Mouse (Mus musculus) kidney, adult 18-20 months (tissue): ENCODE results near the gene Aip.
"Not testable (repeated sequence)": the region's sequence is repeated elsewhere in the genome, so short reads cannot be mapped to it uniquely, and the experiment has no call there.

Experiments used
- DNase-seq: peaks from one replicate; pipeline ENCODE4 v3.0.0; 2021

The Aip gene

DNA sequence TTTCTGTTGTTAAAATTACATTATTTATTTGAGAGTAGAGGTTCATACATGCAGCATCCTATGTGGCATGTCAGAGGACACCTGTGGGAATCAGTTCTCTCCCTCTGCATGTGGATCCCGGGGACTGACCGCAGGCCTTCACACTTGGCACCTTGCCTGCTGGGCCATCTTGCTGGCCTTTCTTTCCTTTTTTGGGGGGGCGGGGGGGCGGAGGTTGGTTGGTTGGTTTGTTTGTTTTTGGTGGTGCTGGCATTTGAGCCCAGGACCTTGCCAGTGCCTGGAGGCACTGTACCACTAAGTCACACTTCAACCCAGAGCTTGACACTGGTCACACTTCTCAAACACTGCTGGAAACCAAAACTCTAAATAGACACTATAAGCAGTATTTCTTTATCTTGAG is 8.7 kb upstream of the Aip start:
- no peak for DNase-seq

DNA sequence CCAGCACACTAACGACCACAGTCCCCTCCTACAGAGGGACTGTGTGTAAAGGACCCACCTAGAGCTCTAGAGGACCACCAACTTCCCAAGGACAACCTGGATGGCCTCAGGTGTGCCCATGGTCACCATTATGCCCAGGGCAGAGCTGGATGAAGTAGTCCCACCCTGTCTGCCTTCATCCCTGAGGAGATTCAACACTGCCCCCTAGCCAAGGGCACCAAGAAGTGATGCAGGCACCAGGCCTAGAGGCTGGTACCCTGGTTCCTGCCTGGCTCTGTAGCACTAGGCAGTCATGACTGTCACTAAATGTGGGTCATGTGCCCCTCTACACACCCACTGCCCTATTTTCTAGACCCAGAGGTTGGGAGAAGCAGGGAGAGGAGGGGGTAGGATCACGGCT is 6.1 kb upstream of the Aip start:
- no peak for DNase-seq

DNA sequence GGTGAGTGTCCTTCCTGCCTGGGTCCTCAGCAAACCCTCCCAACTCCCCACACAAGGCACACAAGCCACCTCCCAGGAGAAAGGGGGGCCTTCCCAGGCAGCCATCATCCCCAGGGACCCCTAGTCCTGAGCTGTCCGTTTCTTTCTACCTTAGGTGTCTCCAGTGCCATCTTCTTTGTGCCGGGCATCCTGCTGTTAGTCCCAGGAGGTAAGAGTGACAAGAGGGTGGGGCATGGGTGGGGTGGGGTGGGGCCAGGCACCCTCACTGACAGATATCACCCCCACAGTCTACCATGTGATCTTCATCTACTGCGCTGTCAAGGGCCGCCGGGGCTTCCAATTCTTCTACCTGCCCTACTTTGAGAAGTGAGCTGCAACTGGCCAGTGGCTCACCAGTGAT is 5.4 kb upstream of the Aip start:
- no peak for DNase-seq

DNA sequence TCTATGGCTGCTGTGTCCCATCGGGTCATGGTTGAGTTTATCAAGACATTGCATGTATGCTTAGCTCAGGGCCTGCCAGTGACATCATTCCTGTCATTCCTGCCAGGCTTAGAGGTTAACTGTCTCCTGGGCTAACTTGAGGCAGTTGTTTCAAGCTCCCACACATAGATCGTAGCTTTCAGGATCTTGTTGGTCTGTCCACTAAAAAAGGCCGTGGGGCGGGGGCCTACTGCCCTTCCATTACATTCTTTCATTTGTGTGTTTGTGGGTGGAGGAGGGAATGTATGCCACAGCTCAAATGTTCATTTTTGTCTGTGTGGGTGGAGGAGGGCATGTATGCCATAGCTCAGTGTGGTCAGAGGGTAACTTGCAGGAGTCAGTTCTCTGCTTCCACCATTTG is 4.4 kb upstream of the Aip start:
- no peak for DNase-seq

DNA sequence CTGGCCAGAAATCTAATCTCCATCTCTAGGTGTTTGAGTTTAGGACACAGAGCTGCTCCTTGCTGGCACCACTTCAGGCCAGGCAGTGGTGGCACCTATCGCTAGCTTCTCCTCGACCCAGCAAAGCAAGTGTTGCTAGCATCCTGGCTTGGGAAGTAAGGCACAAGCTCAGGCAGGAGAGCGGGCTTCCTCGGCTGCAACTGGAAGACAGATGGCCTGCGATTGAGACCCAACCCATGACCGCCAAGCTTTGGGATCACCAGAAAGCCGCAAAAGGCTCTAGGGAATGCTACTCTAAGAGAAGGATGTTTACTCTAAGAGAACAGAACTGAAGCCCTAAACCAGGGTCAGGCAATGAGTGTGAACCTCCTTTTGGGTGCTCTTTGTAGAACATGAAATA is 3.8 kb upstream of the Aip start:
- DNase-seq: no peak

DNA sequence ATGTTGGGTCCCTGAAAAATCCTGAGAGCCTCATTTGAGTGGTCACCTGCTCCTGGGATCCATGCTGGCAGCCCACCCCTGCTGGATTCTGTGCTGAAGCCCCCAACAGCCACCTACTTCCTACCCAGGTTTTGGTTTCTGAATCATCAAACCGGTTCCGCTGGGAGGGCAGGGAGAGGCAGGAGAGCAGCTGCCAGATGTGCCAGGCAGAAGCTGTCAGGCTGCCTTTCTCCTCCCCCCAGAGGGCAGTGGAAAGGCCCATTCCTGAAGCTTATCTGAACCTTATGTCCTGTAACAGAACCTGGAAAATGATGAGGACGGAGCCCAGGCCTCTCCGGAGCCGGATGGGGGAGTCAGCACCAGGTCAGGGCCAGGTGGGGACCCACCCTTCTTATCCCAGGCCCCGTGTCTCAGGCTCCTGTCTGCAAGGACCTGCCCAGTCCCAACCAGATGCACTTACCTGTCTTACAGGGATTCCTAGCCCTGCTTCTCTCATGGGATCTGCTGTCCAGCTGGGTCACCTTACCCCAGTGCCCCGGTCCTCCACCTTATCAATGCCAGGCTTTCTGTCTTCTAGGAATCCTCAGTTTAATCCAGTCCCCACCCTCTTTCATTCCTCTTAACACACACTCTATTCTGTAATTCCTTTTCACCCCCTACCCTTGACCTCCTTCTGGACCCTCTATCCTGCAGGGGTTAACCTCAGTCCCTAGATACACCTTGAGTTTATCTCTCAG is 1.3 kb upstream of the Aip start:
- peak; percentile 20 for DNase-seq

DNA sequence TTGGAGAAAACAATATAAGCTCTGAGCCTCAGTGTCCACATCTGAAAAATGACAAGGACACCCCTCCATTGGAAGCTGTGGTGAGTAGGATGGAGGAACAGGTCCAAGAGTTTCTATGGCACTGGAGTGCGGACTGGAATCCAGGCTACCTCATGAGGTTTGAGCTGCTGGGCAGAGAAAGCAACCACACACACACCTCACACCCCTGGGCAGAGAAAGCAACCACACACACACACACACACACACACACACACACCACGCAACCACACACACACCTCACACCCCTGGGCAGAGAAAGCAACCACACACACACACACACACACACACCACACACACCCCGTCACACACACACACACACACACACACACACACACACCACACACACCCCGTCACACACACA is 390 bp downstream of the Aip start:
- not testable (repeated sequence) for DNase-seq

DNA sequence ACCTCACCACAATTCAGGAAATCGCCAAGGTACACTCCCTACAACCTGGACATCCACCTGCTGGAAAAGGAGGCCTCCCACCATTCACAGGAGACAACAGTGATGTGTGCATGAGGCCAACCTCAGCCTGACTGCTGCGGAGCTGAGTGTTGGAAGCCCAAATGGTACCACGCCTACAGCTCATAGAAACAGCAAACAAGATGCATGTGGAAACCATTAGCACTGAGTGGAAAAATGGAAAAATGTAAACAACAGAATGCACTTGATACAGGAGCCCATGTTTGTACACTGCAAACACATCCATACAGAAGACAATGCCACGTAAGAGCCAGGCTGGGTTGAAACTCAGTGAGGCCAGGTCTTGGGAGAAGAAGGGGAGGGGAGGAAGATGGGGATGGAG is 1.2 kb downstream of the Aip start:
- DNase-seq: no peak

DNA sequence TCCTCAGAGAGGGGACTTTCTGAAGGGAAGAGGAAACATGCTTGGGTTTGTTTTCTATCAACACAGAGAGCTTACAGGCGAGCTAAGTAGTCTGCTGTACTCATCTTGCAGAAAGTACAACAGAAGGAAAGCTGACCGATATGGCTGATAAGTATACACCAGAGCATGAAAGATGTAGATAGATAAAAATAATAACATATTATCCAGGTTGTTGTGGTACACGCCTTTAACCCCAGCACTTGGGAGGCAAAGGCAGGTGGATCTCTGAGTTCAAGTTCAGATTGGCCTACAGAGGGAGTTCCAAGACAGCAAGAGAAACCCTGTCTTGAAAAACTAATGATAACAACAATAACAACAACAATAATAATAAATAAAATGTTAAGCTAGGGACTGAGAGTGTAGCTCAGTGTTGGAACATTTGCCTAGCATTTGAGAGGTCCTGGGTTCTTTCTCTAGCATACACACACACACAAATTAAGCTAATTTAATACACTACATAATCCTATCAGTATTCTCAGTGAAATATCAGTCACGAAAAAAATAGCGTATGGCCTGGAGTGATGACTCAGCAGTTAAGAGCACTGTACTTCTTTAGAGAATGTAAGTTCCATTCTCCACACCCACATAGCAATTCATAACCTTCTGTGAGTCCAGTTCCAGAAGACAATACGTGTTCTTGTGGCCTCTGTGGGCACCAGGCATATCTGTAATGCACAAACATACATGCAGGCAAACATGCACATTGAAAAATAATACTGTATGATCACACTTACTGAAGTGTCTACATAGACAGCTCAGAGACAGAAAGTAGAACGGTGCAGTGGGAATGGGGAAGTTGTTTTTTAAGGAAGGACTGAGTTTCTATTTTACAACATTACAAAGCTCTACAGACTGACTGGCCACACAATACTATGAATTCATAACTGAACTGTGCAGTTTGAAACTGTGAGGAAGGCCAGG is 3.0 kb downstream of the Aip start:
- no peak for DNase-seq

DNA sequence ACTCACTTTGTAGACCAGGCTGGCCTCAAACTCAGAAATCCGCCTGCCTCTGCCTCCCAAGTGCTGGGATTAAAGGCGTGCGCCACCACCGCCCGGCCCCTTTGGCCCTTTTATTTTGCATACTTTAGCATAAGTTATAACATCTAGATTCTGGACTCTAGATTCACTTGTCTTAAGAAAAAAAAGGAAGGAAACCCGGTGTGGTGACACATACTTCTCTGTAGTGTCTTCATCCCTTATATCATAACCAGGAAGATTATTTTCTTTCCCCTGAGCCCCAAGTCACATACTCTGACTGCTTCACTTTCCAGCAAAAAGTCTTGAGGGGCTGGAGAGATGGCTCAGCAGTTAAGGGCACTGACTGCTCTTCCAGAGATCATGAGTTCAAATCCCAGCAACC is 3.8 kb downstream of the Aip start:
- not testable (repeated sequence) for DNase-seq

DNA sequence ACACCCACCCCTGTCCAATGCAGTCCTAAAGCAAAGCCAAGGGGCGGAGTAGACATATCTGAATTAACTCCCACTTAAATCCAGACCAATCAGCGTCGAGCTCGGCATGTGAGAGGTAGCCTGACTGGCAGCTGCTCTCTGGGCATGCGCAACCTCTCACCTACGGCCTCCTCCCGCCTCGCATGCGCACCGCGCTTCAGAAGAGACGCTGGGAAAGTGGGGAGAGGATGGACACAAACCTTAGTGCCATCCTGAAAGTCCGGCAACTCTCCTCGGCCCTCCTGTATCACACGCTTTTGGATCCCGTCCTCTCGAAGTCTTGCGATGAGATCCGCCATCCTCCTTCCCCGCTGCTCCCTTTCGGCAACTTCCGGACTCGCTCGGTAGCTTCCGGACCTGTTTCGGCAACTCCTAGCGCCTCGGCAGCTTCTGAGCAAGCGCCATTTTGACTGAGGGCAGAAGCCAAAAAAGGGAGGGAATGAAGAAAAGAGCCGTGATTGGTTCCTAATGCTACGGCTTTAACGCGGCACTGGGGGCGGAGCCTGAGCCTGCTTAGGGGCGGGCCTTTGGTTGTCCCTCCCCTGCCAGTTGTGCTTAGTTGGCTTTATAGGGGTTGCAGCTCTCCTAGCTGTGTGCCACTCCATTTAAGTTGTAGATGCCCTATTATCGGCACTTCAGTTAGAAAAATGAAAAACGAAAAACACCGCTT is 4.4 kb downstream of the Aip start:
- DNase-seq: peak; percentile 99

DNA sequence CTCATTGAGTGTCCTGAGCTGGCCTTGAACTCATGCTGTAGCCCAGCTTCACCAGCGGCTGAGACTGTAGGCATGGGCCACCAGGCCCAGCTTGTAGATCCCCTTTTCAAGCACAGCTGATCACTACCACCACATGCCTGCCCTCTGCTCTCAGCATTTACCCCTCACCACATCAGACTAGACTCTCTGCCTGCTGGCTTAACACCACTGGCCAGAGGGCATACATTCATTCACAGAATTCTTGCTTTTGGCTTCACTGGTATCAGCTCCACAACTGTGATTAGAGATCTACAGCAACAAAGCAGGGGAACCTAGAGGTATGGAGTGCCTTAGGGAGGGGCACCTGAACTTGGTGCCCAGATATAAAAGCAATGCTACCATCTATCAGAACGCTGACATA is 5.2 kb downstream of the Aip start:
- DNase-seq: no peak

DNA sequence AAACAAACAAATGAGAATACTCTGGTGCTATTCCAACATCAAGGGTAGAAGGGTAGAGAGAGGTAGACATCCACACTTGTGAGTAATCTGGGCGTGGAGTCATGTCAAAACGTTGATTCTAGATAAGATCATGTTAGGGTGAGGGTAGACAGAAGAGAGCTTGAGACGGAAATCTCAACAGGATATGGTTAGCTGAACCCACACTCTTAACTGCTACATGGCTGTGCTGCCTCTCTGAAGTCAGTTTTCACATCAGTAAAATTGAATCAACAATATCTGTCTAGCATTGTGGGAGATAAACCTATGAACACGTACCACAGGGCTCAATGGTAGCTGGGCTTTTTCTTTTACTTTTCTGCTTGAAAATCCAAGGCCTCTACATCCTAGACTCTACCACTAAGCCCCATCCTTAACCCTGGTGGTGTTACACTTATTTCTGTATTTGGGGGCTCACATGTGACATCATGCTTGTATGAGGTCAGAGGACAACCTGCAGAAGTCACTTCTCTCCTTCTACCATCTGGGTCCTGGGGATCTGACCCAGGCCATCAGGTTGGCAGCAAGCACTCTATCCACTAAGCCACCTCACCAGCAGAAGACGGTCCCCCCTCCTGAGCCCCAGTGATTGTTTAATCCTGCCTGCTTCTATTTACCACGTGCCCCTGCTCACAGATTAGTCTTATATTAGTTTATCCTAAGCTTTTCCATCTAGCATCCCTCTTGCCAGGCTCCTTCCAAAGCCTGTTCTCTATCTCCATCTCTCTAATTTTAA is 5.8 kb downstream of the Aip start:
- no peak for DNase-seq

DNA sequence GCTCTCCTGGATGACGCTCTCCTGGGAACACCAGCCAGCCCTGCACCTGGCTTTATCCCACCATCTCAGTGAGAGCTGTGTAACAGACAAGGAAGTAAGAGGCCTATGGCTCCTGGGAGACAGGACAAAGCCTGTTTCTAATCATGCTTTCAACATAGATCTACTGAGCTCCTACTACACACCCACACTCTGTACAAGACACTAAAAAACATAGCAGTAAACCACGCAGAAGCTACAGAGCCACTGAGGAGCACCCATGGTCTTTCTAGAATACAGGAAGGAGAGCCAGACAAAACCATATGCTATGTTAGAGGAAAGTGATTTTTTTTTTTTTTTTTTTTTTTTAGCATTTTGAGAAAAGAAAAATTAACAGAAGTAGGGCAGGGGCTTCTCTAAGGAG is 7.3 kb downstream of the Aip start:
- DNase-seq: no peak

DNA sequence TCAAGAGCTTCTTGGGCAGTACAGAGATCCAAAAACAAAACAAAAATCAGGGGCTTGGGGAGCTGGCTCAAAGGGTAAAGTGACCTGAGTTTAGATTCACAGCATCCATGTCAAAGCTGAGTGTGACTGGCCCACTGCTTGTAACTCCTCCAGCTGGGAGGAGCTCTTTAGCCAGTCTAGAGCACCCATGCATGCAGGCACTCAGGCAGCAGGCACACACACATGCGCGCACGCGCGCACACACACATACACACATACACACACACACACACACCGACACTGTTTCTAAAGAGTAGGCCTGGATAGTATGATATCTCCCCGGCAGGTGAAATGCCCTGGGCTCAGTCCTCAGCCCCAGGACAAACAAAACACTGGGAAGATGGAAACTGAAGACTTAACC is 8.7 kb downstream of the Aip start:
- DNase-seq: no peak

DNA sequence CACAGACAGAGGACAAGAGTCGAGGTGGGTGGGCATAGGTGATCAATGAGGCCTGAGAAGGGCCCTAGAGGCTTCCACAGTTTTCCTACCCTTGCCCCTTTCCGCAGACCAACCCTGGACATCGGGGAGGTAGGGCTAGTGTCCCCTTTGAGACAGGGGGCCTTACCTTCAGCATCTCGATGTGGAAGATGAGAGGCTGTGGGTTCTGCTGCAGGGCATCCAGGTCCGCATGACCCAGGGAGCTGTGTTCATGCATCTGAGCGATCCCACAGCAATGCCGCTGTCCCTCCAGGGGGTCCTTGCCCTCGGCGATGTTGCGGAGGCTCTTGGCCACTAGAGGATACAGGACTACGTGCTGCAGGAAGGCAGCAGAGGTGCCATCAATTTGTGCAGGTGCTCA is 9.8 kb downstream of the Aip start:
- no peak for DNase-seq

DNA sequence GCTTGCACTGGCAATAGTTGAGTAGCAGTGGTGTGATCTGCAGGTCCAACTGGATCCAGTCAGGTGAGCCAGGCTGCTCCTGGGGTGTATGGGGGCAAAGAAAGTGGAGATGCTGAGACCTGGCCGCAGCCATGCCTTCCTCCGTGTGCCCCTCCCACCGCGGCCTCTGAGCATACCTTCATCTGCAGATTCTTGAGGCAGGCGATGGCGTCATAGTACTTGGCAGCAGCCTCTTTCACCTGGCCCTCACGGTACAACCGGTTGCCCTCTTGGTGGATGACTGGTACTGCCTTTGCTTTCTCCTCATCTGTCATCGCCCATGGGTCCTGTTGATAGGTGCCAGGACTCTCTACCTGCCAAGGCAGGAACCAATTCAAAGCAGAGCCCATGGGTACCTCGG is 10.5 kb downstream of the Aip start:
- no peak for DNase-seq

DNA sequence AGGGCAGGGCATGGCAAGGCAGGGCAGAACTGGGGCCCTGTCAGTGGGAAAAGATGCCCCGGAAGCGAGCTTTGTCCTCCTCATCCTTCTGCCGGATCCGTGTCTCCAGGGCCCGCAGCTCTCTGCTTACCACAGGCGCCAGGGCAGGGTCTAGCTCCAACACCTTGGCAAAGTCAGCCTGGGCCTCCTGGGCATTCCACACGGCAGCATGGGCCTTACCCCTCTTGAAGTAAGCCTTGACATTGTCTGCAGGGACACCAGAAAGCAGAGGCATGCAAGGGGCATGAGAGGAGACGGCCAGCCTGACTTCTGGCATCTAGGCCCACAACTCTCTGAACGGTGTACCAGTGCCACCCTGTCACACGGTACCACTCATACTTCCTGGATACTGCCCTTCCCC is 11.1 kb downstream of the Aip start:
- no peak for DNase-seq

DNA sequence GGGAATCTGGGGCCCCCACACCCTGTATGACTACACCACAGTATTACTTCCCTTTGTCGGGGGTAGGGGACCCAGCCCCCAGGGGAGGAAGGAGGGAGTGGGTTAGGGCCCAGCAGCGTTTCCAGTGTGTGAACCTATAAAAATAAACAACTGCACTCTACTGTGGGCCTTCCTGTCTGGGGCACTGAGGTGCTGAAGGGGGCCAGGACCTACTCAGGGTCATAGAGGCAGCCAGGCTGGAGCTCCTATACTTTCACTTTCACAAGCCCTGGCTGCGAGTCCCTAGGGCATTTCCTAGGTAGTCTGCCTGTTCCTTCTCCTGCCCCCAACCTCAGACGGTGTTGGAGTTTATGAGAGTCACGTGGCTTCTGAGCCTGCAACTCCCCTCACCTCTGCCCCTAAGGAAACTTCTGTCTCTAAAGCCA is 11.8 kb downstream of the Aip start:
- DNase-seq: peak; percentile 42

DNA sequence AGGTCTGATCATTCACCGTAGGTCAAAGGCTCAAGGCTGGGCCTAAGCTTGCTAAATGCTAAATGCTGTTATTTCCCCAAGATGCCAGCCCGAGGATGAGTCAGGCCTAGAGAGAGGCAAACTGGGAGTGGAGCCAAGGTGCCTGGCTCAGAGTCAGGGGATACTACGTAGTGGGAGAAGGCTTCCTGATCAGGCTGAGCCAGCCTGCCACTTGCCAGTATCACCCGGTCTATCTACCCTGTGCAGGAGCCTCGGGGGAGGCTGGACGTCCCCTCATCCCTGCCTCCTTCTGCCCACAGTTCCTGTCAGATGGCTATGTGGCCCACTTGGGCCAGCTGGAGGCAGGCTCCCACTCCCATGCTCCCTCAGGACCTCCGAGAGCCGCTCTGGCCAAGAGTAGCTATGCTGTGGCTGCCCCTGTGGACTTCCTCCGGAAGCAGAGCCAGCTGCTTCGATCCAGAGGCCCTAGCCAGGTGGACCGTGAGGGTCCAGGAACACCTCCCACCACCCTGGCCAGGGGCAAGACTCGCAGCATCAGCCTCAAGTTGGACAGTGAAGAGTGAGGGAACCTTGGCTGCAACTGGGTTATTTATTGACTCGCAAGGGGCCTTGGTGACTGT is 12.4 kb downstream of the Aip start:
- peak; percentile 86 for DNase-seq

DNA sequence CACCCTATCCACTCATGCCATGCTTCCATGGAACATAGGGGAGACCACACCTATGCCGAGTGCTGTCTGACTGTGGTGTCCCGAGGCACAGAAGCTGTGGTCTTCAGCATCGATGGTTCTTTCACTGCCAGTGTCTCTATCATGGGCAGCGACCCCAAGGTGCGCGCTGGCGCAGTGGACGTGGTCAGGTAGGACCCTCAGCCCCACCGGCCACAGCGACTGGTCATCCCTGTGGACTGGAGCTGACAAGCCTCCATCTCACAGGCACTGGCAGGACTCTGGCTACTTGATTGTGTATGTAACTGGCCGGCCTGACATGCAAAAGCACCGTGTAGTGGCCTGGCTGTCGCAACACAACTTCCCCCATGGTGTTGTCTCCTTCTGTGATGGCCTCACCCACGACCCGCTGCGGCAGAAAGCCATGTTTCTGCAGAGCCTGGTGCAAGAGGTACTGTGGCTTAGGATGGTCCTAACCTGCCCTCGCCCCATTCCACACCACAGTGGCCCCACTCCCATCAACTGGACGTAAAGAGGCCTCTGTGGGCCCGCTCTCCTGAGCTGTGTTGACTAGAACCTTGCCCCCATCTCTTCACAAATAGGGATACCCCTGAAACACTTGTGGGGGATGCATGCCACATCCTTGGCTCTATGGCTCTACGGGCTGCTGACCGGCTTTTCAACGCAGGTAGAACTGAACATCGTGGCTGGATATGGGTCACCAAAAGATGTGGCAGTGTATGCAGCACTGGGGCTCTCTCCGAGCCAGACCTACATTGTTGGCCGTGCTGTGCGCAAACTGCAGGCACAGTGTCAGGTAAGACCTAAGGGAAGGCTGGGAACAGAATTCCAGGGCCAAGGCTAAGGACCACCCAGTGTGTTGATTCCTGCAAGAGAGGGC is 13.3 kb downstream of the Aip start:
- DNase-seq: no peak
